Mouse (Mus musculus): ENCODE data around the gene Prss23. TPM values are rescaled to one million over a fixed set of nuclear protein-coding genes. Genes with fewer than 3 reads are reported as not detected.

Prss23 gene
- polyA plus RNA-seq, 1 experiment from 2014 or later: 3.9 TPM

DNA sequence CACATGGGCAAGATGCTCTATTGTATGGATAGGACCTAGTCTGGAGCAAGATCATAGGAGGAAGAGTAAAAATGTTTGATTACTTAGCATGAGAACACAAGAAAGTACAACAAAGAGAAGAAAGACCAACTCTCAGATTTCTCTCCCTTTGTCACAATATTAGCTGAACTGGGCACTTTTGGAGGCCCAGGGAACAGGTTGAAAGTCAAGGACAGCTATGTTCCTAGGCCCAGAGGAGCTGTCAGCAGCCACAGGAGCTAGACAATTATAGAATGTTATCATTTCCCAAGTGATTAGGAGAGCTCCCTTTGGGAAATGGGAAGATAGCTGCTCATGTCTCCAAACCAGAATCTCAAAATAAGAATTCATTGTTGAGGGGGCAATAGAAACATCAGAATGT, 66.1 kb downstream of the Prss23 start:
- no peak overlapping the region for H3K4me3 ChIP-seq (replicated peaks)
- H3K27me3 ChIP-seq: no peaks in the 10 kb centered on the region
- H3K4me1 ChIP-seq (replicated peaks): no peaks in the 10 kb centered on the region
- H3K9me3 ChIP-seq (replicated peaks): no peaks in the 10 kb centered on the region
- no peak overlapping the region for H3K27ac ChIP-seq
- H3K4me2 ChIP-seq: no peak overlapping the region
- ATAC-seq (ENCODE audit: low read depth) (no peak), DNase-seq (no peak)
- no peak overlapping the region for H3K9ac ChIP-seq
- no peaks in the 10 kb centered on the region for H3K36me3 ChIP-seq

DNA sequence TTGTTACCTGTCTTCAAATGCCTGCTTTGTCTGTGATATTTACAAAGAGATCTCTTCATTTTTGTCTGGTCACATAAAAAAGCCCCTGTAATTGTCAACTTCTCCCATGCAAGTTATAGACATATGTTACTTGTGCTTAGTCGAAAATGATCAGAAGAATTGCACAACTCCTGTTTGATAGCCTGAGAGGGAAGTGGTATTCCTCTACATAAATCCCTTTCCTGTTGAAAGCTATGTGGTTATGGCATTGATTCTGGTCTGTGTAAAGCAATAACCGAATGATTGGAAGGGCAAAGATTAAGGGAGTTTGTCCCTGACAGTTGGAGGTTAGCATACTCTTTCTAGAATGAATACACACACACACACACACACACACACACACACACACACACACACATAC, 67.3 kb downstream of the Prss23 start:
- ATAC-seq (ENCODE audit: low read depth): no peak
- no peaks in the 10 kb centered on the region for H3K27me3 ChIP-seq
- no peak for DNase-seq
- H3K27ac ChIP-seq: no peak overlapping the region
- no peak overlapping the region for H3K9ac ChIP-seq
- WGBS (ENCODE audit: insufficient replicate concordance): 31% methylated on average over 2 of the region's 2 CpGs
- H3K9me3 ChIP-seq (replicated peaks): no peaks in the 10 kb centered on the region
- no peak overlapping the region for H3K4me2 ChIP-seq
- no peaks in the 10 kb centered on the region for H3K4me1 ChIP-seq (replicated peaks)
- H3K4me3 ChIP-seq (replicated peaks): no peak overlapping the region
- H3K36me3 ChIP-seq: no peaks in the 10 kb centered on the region

Other genes starting within 250 kb of the Prss23 start
- gene Tmem135, start 123.0 kb downstream of the Prss23 start, polyA plus RNA-seq (2015; fragmentation: Nextera tagmentation; extraction: Ambion mirVana): 12.4 and 16.7 TPM in 2 replicates
- gene Fzd4, start 122.8 kb downstream of the Prss23 start, polyA plus RNA-seq (2015; fragmentation: Nextera tagmentation; extraction: Ambion mirVana): 1.7 and 2.1 TPM in 2 replicates
- gene Me3, start 105.2 kb upstream of the Prss23 start, polyA plus RNA-seq (2015; fragmentation: Nextera tagmentation; extraction: Ambion mirVana): 0.05 and 0.09 TPM in 2 replicates

Measured in liver, embryonic 13.5 days (tissue).